Mouse (Mus musculus) urinary bladder, adult 2 months (tissue): ENCODE measurements around the gene Slc27a4. TPM values are rescaled to one million over a fixed set of nuclear protein-coding genes. Genes with fewer than 3 reads are reported as not detected.

Source experiments
- DNase-seq: peaks from one replicate; pipeline ENCODE4 v3.0.0; 2022; ENCODE audit warnings: low spot score
- polyA plus RNA-seq: library from polyadenylated mRNA; depleted of rRNA; stranded (reverse); fragments of >200 nt; gene quantifications from 2 replicates; pipeline ENCODE4 v1.2.3, GENCODE M21; 2012; rRNA removed

Gene Slc27a4
- polyA plus RNA-seq, 1 experiment: 30.0 TPM

GRCm38 (mm10) chr2:29856451-29857260, 54.2 kb downstream of the Slc27a4 start:
- DNase-seq: no peak

DNA sequence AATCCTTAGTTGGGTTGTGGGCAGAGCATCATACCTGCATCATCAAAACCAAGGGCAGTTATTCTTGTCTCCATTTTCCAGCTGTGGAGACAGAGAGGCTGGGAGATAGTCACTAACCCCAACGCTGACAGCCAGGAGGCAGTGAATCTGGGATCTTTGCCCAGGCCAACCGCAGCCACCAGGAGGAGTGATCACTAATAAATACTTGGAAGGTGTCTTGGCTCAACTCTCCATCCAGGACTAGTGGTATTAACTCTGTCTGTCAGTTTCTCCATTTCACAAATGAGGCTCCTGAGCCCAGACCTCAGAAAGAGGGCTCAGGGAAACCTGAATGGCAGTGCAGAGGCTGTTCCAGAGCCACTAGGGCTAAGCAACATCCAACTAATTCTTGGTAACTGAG, 54.9 kb downstream of the Slc27a4 start:
- DNase-seq: no peak

- DNase-seq: no peak
These were observed 55.5 kb downstream of the Slc27a4 start for GRCm38 (mm10) chr2:29857967-29858366.

DNA sequence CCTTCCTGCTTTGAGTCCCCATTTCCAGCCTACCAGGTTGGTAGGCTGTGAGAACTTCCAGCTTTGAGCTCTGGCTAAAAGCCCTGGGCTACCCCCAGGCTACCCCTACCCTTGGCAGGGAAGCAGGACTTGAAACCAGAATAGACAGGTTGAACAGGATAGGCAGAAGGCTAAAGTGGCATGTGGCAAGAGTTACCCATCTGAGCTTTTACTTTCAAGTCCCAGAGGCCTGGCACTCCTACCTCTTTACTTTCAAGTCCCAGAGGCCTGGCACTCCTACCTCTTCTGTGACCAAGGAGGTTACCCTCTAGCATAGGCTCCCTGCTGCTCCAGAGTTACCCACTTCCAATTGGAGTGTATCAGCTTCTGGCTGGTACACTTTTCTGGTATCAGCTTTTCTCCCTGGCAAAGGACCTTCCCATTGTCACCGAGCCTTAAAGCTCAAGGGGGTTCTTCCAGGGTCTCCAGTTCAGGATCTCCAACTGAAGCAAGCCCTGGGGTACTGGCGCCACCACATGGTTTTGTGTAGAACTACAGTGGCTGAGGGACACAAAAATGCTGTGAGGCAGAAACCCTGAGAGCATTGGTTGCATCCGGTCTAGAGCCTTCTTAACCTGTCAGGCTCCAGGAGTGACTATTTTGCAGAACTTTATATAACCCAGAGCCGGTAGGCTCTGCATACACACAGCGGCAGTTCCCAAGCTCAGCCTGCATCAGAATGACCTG, 56.5 kb downstream of the Slc27a4 start:
- DNase-seq: no peak

DNA sequence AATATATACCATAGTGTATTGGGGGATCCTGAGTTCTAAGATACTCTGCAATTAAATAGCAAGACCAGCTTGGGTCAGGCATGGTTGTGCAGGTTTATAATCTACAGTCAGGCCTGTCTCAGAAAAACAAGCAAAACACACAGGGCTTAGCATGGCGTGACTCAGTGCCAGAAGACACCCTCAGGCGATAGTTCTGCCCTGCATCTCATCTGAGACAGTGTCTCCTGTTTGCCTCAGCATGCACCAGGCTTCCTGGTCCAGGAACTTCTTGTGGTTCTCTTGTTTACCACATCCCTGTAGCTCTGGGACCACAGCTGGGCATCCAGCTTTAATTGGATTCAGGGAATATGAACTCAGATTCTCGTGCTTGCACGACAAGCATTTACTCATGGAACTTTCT, 62.7 kb downstream of the Slc27a4 start:
- no peak for DNase-seq

Other genes starting within 250 kb of the Slc27a4 start
- gene Rapgef1, start 182.9 kb upstream of the Slc27a4 start, polyA plus RNA-seq: 29.0 and 34.9 TPM in 2 replicates
- gene Gm13420, start 50.9 kb upstream of the Slc27a4 start, polyA plus RNA-seq: not detected in 2 replicates
- gene Gm13547, start 43.3 kb upstream of the Slc27a4 start, polyA plus RNA-seq: not detected in 2 replicates
- 24.3 and 25.7 TPM in 2 replicates for gene Coq4, start 15.1 kb upstream of the Slc27a4 start, polyA plus RNA-seq
- gene Trub2, start 14.1 kb upstream of the Slc27a4 start, polyA plus RNA-seq: 21.6 and 26.1 TPM in 2 replicates
- 36.8 and 46.5 TPM in 2 replicates for gene Urm1, start 17.4 kb downstream of the Slc27a4 start, polyA plus RNA-seq
- gene Cercam, start 66.5 kb downstream of the Slc27a4 start, polyA plus RNA-seq: 44.7 and 49.3 TPM in 2 replicates
- 41.9 and 48.8 TPM in 2 replicates for gene Odf2, start 86.6 kb downstream of the Slc27a4 start, polyA plus RNA-seq
- gene Gle1, start 132.8 kb downstream of the Slc27a4 start, polyA plus RNA-seq: 34.0 and 38.4 TPM in 2 replicates
- 206 and 215 TPM in 2 replicates for gene Sptan1, start 162.9 kb downstream of the Slc27a4 start, polyA plus RNA-seq
- gene Wdr34, start 246.2 kb downstream of the Slc27a4 start, polyA plus RNA-seq: 17.6 and 18.0 TPM in 2 replicates